Mouse (Mus musculus) neural tube, embryonic 15.5 days (tissue): ENCODE data around the gene Cilp2. TPM values are rescaled to one million over a fixed set of nuclear protein-coding genes. Genes with fewer than 3 reads are reported as not detected.

Source experiments
- ATAC-seq: fragments of 200-750 bp; cut with Nextera tagmentation; 2 replicates; pipeline ENCODE4 v1.8.0; 2017; ENCODE audit warnings: mild to moderate bottlenecking, moderate TSS enrichment, moderate library complexity; ENCODE audit not compliant: low FRiP score
- H3K27ac ChIP-seq: fragments of 300-500 bp; sonication (generic); replicated peaks from 2 replicates; pipeline ENCODE4 v1.5.1; 2015; ENCODE audit warnings: mild to moderate bottlenecking, inconsistent platforms
- H3K27me3 ChIP-seq: fragments of 300-500 bp; sonication (generic); replicated peaks from 2 replicates; pipeline ENCODE4 v1.6.1; 2015; ENCODE audit warnings: inconsistent platforms
- H3K36me3 ChIP-seq: fragments of 300-500 bp; sonication (generic); 2 replicates; pipeline ENCODE4 v1.6.1; 2015; ENCODE audit warnings: inconsistent platforms
- H3K4me1 ChIP-seq: fragments of 300-500 bp; sonication (generic); 2 replicates; pipeline ENCODE4 v1.6.1; 2015; ENCODE audit warnings: inconsistent platforms
- H3K4me2 ChIP-seq: fragments of 300-500 bp; sonication (generic); 2 replicates; pipeline ENCODE4 v1.6.1; 2015; ENCODE audit warnings: inconsistent platforms, mild to moderate bottlenecking, moderate library complexity
- H3K4me3 ChIP-seq: fragments of 300-500 bp; sonication (generic); replicated peaks from 2 replicates; pipeline ENCODE4 v1.5.1; 2015; ENCODE audit warnings: mild to moderate bottlenecking, inconsistent platforms
- H3K9ac ChIP-seq: fragments of 300-500 bp; sonication (generic); replicated peaks from 2 replicates; pipeline ENCODE4 v1.6.1; 2015; ENCODE audit warnings: mild to moderate bottlenecking, inconsistent platforms
- H3K9me3 ChIP-seq: fragments of 300-500 bp; sonication (generic); replicated peaks from 2 replicates; pipeline ENCODE4 v1.6.1; 2016; ENCODE audit warnings: inconsistent platforms
- WGBS: fragments of 180-500 bp; shearing (Covaris S2); methylation state at CpG from one replicate; pipeline ENCODE4 v1.1.7; 2015; ENCODE audit warnings: mixed read lengths; 5-methylcytosine and 5-hydroxymethylcytosine counted together
- polyA plus RNA-seq: library from polyadenylated mRNA; unstranded; fragments of >200 nt; fragmentation: Nextera tagmentation; extraction: Ambion mirVana; gene quantifications from 2 replicates; pipeline ENCODE4 v1.2.1, GENCODE M21; 2015

Cilp2 gene
- polyA plus RNA-seq, 1 experiment from 2014 or later = 6.0 TPM

DNA sequence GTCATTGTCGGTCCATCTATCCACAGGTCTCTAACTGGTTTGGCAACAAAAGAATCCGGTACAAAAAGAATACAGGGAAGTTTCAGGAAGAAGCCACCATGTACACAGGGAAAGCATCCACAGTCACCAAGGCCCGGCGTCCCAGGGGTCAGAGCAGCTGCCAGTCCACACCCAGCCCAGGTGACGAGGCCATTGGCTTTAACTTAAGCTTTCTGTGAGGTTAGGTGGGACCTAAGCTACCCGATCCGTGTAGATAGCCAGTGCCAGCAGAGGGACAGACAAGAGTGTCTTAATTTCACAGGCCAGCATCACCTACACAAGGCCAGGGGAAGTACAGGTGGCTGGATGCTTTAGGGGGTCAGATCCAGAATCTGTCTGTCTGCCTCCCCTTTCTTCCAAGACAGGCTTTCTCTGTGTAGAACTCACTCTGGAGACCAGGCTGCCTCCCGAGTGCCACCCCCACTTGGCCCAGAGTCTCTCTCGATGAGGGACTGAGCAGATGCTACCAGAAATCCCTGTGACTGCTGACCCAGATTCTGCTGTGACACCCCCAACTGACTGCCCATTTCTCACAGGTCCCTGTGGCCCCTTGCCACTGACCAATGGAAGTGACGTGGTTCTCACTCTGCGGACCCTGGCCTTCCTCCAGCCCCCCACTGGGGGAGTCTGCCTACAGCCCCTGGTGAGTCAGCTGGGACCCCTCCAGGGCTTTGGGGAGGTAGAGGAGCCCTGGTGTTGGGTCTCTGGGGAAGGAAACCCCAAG is 17.3 kb downstream of the Cilp2 start:
- Histone ChIP-seq H3K9me3 (no peaks in the 10 kb centered on the region), H3K4me1 (no peaks in the 10 kb centered on the region), H3K4me3 (no peak overlapping the region), H3K4me2 (no peak overlapping the region), H3K36me3 (peaks cover 10% of the 10 kb centered on the region; the same call in 1 of the 2 replicates), H3K27me3 (no peaks in the 10 kb centered on the region), H3K27ac (no peak overlapping the region), H3K9ac (no peak overlapping the region)
- 88% methylated on average over 11 of the region's 11 CpGs for WGBS
- no peak for ATAC-seq

DNA sequence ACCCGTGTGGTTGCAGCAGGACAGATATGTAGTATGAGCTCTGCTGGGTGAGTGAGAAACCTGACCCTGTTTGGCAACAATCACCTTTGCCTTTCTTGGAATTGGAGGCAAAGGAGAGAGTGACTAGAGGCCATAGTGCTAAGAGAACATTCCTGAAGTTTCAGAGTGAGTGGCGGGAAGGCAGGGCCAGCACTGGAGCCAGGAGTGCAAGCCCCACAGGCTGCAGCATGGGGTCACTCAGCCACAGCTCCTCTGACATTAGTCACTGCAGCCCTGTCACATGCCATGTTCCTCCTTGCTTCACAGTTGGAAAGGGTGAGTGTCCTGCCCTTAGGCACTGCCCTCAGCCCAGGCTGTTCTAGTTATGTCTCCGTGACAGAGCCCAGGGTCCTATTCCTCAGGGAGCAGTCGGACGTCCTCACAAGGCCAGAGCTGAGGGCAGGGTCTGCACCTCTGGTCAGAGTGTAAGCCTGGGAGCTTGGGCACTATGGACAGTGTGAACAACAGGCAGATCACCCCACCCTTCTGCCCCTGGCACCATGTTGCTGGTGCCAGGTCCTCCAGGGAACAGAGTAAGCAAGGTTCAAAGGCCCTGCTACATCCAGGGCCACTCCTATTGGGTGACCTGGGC is 19.7 kb downstream of the Cilp2 start:
- Histone ChIP-seq H3K36me3 (peaks cover 16% of the 10 kb centered on the region; the same call in 1 of the 2 replicates), H3K4me1 (no peaks in the 10 kb centered on the region), H3K27me3 (no peaks in the 10 kb centered on the region), H3K4me3 (no peak overlapping the region), H3K4me2 (no peak overlapping the region), H3K9me3 (no peaks in the 10 kb centered on the region), H3K27ac (no peak overlapping the region), H3K9ac (no peak overlapping the region)
- ATAC-seq = no peak
- WGBS = 81% methylated on average over 5 of the region's 5 CpGs

DNA sequence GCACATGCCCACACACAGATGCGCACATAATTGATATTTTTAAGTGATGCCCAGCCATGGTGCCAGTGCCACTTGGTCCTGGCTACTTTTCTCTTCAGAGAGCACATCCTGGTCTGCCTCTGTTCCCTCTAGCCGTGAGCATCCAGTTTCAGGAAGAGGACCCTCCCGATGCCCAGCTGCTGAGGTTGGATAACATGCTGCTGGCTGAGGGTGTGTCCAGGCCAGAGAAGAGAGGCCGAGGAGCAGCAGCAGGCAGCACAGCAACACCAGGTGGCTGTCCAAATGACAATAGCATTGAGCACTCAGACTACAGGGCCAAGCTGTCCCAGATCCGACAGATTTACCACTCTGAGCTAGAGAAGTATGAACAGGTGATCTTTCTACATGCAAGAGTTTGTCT is 23.3 kb downstream of the Cilp2 start:
- no peak for ATAC-seq
- H3K4me3 ChIP-seq = no peak overlapping the region
- no peak overlapping the region for H3K4me2 ChIP-seq
- H3K36me3 ChIP-seq = peaks cover 29% of the 10 kb centered on the region
- no peak overlapping the region for H3K9ac ChIP-seq
- no peaks in the 10 kb centered on the region for H3K9me3 ChIP-seq
- no peak overlapping the region for H3K27ac ChIP-seq
- WGBS = 82% methylated on average over 5 of the region's 5 CpGs
- H3K4me1 ChIP-seq = no peaks in the 10 kb centered on the region
- no peaks in the 10 kb centered on the region for H3K27me3 ChIP-seq

DNA sequence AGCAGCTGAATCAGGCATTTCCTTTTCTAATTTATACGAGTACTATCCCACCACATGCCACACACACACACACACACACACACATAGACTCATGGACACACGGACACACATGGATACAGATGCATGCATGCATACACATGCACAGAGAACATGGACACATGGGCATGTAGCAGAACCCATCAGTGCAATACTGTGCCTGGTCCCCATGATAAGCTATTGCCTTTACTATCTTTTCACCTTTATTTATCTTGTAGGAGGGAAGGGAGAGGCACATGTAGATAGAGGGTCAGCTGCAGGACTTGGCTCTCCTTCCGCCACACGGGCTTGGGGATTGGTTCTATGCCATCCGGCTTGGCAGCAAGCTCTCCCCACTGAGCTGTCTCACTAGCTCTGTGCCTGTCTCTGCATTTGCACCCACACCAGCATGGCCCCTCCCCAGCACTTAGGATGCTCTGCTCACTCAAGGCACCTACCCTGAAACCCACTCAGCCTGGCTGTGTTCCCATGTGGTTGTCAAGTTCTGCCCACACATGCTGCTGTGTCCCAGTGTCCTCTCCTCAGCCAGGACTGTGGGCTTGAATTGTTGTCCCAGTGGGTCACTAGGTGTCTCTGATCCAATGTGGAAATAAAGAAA is 24.0 kb downstream of the Cilp2 start:
- Histone ChIP-seq H3K9ac (no peak overlapping the region), H3K4me3 (no peak overlapping the region), H3K9me3 (no peaks in the 10 kb centered on the region), H3K27me3 (no peaks in the 10 kb centered on the region), H3K4me2 (no peak overlapping the region), H3K4me1 (no peaks in the 10 kb centered on the region), H3K27ac (no peak overlapping the region), H3K36me3 (peaks cover 30% of the 10 kb centered on the region)
- ATAC-seq = no peak
- WGBS = 87% methylated on average over 5 of the region's 5 CpGs

DNA sequence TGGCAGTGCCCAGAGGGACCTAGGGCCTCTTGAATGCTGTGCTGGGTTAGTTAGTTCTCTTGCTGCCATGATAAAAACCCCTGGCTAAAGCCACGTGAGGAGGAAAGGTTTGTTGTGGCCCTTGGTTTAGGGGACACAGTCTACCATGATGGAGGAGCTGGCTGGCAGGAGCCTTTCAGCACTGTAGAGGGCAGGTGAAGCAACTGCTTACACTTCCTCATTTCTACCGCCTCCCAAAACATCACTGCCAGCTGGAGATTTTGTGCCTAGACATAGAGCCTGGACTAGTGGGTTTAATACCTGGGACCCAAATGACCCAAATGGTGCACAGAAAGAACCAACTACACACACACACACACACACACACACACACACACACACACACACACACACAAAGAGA is 26.2 kb downstream of the Cilp2 start:
- Histone ChIP-seq H3K27ac (no peak overlapping the region), H3K4me1 (no peaks in the 10 kb centered on the region), H3K4me3 (no peak overlapping the region), H3K9me3 (no peaks in the 10 kb centered on the region), H3K36me3 (peaks cover 30% of the 10 kb centered on the region), H3K4me2 (no peak overlapping the region), H3K27me3 (no peaks in the 10 kb centered on the region), H3K9ac (no peak overlapping the region)
- no peak for ATAC-seq
- 77% methylated on average over 2 of the region's 2 CpGs for WGBS

DNA sequence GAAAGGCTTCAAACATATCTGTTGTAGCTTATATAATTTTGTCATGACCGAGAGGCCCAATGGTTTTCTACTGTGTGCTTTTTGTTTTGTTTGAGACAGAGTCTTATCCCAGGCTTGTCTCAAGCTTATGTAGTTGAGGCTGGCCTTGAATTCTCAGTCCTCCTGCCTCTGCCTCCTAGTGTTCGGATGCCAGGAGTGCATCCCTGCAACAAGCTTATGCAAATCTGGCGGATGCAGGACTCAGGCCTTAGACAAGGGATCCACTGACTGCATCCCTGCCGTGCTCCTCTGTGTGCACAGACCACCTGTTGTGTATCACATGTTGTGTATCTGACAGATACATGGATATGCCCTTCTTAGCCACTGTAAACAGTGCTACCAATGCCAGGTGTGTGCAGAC is 26.7 kb downstream of the Cilp2 start:
- WGBS = 63% methylated on average over 4 of the region's 4 CpGs
- no peaks in the 10 kb centered on the region for H3K4me1 ChIP-seq
- H3K27me3 ChIP-seq = no peaks in the 10 kb centered on the region
- H3K36me3 ChIP-seq = peaks cover 30% of the 10 kb centered on the region
- H3K9me3 ChIP-seq = no peaks in the 10 kb centered on the region
- H3K4me3 ChIP-seq = no peak overlapping the region
- H3K4me2 ChIP-seq = no peak overlapping the region
- ATAC-seq = no peak
- H3K9ac ChIP-seq = no peak overlapping the region
- no peak overlapping the region for H3K27ac ChIP-seq

GRCm38 (mm10) chr8:69853869-69854268 is 33.6 kb downstream of the Cilp2 start:
- no peaks in the 10 kb centered on the region for H3K9me3 ChIP-seq
- H3K27me3 ChIP-seq = no peaks in the 10 kb centered on the region
- peaks cover 5% of the 10 kb centered on the region; the same call in 1 of the 2 replicates for H3K36me3 ChIP-seq
- no peaks in the 10 kb centered on the region for H3K4me1 ChIP-seq
- H3K9ac ChIP-seq = no peak overlapping the region
- ATAC-seq = no peak
- H3K4me2 ChIP-seq = no peak overlapping the region
- no peak overlapping the region for H3K4me3 ChIP-seq
- 95% methylated on average over 10 of the region's 10 CpGs for WGBS
- no peak overlapping the region for H3K27ac ChIP-seq

- Histone ChIP-seq H3K9me3 (no peaks in the 10 kb centered on the region), H3K9ac (no peak overlapping the region)
- no peak for ATAC-seq
Measured at GRCm38 (mm10) chr8:69850926-69851506, 36.5 kb downstream of the Cilp2 start.

DNA sequence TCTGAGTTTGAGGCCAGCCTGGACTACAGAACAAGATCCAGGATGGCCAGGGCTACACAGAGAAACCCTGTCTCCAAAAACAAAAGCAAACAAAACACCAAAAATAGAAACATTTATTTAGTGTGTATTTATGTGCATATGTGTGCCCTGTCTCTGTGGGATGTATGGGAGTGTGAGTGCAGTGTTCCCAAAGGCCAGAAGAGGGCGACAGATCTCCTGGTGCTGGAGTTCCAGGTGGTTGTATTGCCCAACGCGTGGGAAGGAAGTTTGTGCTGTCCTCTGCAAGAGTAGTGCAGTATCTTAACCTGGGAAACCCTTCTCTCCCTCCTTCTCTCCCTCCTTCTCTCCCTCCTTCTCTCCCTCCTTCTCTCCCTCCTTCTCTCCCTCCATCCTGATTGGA is 37.6 kb downstream of the Cilp2 start:
- Histone ChIP-seq H3K9me3 (no peaks in the 10 kb centered on the region), H3K4me2 (no peak overlapping the region), H3K27ac (no peak overlapping the region), H3K27me3 (no peaks in the 10 kb centered on the region), H3K4me1 (no peaks in the 10 kb centered on the region), H3K36me3 (peaks cover 5% of the 10 kb centered on the region; the same call in 1 of the 2 replicates), H3K9ac (no peak overlapping the region), H3K4me3 (no peak overlapping the region)
- WGBS = 38% methylated on average over 3 of the region's 3 CpGs
- ATAC-seq = no peak

More at GRCm38 (mm10) chr8:69850926-69851506, 36.5 kb downstream of the Cilp2 start:
- no peak overlapping the region for H3K4me2 ChIP-seq
- H3K4me3 ChIP-seq = no peak overlapping the region
- no peaks in the 10 kb centered on the region for H3K4me1 ChIP-seq
- peaks cover 5% of the 10 kb centered on the region; the same call in 1 of the 2 replicates for H3K36me3 ChIP-seq
- WGBS = 84% methylated on average over 7 of the region's 7 CpGs
- no peaks in the 10 kb centered on the region for H3K27me3 ChIP-seq
- no peak overlapping the region for H3K27ac ChIP-seq

DNA sequence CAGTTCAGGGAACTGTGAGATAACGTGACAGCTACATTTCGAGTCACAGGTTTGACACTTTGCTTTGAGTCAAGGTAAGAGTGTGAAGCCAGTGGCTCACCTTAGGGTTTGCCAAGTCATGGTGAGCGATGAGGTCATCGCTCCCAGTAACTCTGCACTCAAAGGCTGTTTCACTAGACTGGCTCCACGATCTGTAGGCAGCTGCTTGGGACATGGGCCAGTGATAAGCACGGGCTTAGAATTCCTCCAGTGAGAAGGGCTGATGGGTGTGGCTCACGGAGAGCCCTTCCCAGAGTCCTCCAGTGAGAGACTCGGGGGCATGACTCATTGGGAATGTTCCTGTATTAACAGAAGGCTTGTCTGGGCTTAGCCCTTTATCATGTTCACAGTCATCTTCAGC is 38.5 kb downstream of the Cilp2 start:
- ATAC-seq = no peak

GRCm38 (mm10) chr8:69847167-69848065 is 40.1 kb downstream of the Cilp2 start:
- no peak for ATAC-seq
- 85% methylated on average over 3 of the region's 3 CpGs for WGBS
- H3K4me2 ChIP-seq = no peak overlapping the region
- H3K27ac ChIP-seq = no peak overlapping the region
- H3K27me3 ChIP-seq = no peaks in the 10 kb centered on the region
- H3K9ac ChIP-seq = no peak overlapping the region
- H3K36me3 ChIP-seq = peaks cover 5% of the 10 kb centered on the region; the same call in 1 of the 2 replicates
- H3K4me1 ChIP-seq = no peaks in the 10 kb centered on the region
- H3K9me3 ChIP-seq = no peaks in the 10 kb centered on the region
- H3K4me3 ChIP-seq = no peak overlapping the region

More for the DNA sequence above, 38.5 kb downstream of the Cilp2 start:
- Histone ChIP-seq H3K36me3 (peaks cover 5% of the 10 kb centered on the region; the same call in 1 of the 2 replicates), H3K9ac (no peak overlapping the region), H3K4me1 (no peaks in the 10 kb centered on the region), H3K27ac (no peak overlapping the region), H3K9me3 (no peaks in the 10 kb centered on the region), H3K27me3 (no peaks in the 10 kb centered on the region), H3K4me2 (no peak overlapping the region), H3K4me3 (no peak overlapping the region)
- 96% methylated on average over 8 of the region's 8 CpGs for WGBS
